Mouse (Mus musculus): ENCODE data around the gene Cdc25b. TPM values are rescaled to one million over a fixed set of nuclear protein-coding genes. Genes with fewer than 3 reads are reported as not detected.

The Cdc25b gene
- polyA plus RNA-seq, 1 experiment from 2014 or later = 59.3 TPM

- Histone ChIP-seq H3K9me3 (no peaks in the 10 kb centered on the region), H3K36me3 (peaks cover 38% of the 10 kb centered on the region), H3K27me3 (no peaks in the 10 kb centered on the region), H3K27ac (no peak overlapping the region), H3K9ac (replicated peaks) (no peak overlapping the region), H3K4me1 (replicated peaks) (no peaks in the 10 kb centered on the region), H3K4me3 (replicated peaks) (no peak overlapping the region), H3K4me2 (replicated peaks) (no peak overlapping the region)
- no peak for ATAC-seq
- WGBS = 97% methylated on average over 7 of the region's 7 CpGs
Measured at GRCm38 (mm10) chr2:131242929-131243328, 56.2 kb downstream of the Cdc25b start.

Other genes starting within 250 kb of the Cdc25b start
- gene Gfra4, start 143.9 kb upstream of the Cdc25b start, polyA plus RNA-seq (2015; fragmentation: Nextera tagmentation; extraction: Ambion mirVana) = 14.1 and 15.2 TPM in 2 replicates
- 0.38 and 0.81 TPM in 2 replicates for gene Adam33, start 123.1 kb upstream of the Cdc25b start, polyA plus RNA-seq (2015; fragmentation: Nextera tagmentation; extraction: Ambion mirVana)
- gene Siglec1, start 100.2 kb upstream of the Cdc25b start, polyA plus RNA-seq (2015; fragmentation: Nextera tagmentation; extraction: Ambion mirVana) = 0.06 and 0.17 TPM in 2 replicates
- 3.1 and 4.0 TPM in 2 replicates for gene Hspa12b, start 59.7 kb upstream of the Cdc25b start, polyA plus RNA-seq (2015; fragmentation: Nextera tagmentation; extraction: Ambion mirVana)
- not detected in 2 replicates for gene Gm11037, start 53.5 kb upstream of the Cdc25b start, polyA plus RNA-seq (2015; fragmentation: Nextera tagmentation; extraction: Ambion mirVana)
- 89.6 and 92.2 TPM in 2 replicates for gene 1700037H04Rik, start 26.9 kb upstream of the Cdc25b start, polyA plus RNA-seq (2015; fragmentation: Nextera tagmentation; extraction: Ambion mirVana)
- 13.3 and 15.0 TPM in 2 replicates for gene Cenpb, start 6.9 kb upstream of the Cdc25b start, polyA plus RNA-seq (2015; fragmentation: Nextera tagmentation; extraction: Ambion mirVana)
- gene Spef1, start 333 bp downstream of the Cdc25b start, polyA plus RNA-seq (2015; fragmentation: Nextera tagmentation; extraction: Ambion mirVana) = 10.8 and 11.5 TPM in 2 replicates
- gene Ap5s1, start 20.1 kb downstream of the Cdc25b start, polyA plus RNA-seq (2015; fragmentation: Nextera tagmentation; extraction: Ambion mirVana) = 32.7 and 33.4 TPM in 2 replicates
- gene Mavs, start 47.1 kb downstream of the Cdc25b start, polyA plus RNA-seq (2015; fragmentation: Nextera tagmentation; extraction: Ambion mirVana) = 6.6 and 8.6 TPM in 2 replicates
- gene Pank2, start 75.5 kb downstream of the Cdc25b start, polyA plus RNA-seq (2015; fragmentation: Nextera tagmentation; extraction: Ambion mirVana) = 29.2 and 33.9 TPM in 2 replicates
- gene Rnf24, start 165.9 kb downstream of the Cdc25b start, polyA plus RNA-seq (2015; fragmentation: Nextera tagmentation; extraction: Ambion mirVana) = 23.1 and 23.6 TPM in 2 replicates

All from midbrain, embryonic 13.5 days (tissue).